Mouse (Mus musculus) lung, postnatal 36 days (tissue): ENCODE data around the gene Zfp219.
"Not testable (repeated sequence)": the region's sequence is repeated elsewhere in the genome, so short reads cannot be mapped to it uniquely, and the experiment has no call there.

ENCODE experiments used
- DNase-seq: peaks from one replicate; pipeline ENCODE4 v3.0.0; 2022; ENCODE audit warnings: mixed read lengths

Gene Zfp219

DNA sequence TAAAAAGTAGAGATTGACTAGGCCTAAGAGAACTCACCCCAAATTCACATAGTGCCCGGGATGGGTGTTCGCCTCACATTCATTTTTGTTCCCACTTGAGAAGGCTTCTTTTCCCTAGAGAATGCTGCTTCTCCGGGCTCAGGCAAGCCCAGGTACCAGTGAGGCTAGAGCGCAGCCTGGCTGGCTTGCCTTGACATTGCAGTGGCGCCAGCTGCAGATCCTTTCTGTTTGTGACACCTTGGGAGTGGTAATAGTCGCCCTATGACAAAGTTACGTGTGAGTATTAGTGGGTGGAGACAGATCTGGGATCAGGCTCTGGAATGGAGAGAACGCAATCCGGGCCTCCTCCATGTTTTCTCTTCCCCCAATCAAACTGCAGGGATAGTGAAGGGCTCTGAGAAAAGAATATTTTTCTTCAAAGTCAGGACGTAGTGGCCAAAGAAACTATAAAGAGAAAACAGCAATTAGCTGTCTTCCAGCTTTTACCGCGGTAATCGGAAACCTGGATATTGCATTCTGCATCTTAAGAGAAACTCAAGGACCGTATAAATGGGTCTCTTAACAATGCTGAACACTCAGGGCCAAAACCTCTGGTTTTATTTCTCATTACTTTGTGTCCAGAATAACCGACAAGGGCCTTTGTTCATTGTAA lies at the start of gene Zfp219:
TSS of gene Zfp219 (minus strand) at position 248 of the 652 bp plus-strand sequence.
- DNase-seq: peak; percentile 91

- DNase-seq: no peak
Measured at GRCm38 (mm10) chr14:52066135-52066534, 45.6 kb upstream of the Zfp219 start.

DNA sequence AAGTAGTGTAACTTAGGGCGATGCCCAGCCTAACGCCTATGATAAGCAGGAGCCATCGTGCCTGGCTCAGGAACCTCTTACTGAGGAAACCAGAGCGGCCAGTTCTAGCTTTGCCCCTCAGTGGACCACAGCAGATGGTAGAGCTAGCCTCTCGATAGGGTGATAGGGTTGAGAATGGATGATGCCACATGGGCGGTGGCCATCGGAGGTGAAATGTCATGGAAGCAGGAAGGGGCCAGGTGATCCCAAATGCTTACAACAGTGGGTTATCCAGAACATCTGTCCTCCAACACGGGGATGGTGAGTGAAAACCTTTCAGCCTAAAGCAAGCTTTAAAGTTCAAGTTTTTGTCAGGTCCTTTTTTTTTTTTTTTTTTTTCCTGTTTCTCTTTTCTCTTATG lies 41.3 kb upstream of the Zfp219 start:
- no peak for DNase-seq

GRCm38 (mm10) chr14:52060800-52061199 lies 40.3 kb upstream of the Zfp219 start:
- DNase-seq: no peak

GRCm38 (mm10) chr14:52059982-52060381 lies 39.4 kb upstream of the Zfp219 start:
- DNase-seq: no peak

GRCm38 (mm10) chr14:52052720-52053119 lies 32.2 kb upstream of the Zfp219 start:
- not testable (repeated sequence) for DNase-seq

GRCm38 (mm10) chr14:52045966-52046565 lies 25.5 kb upstream of the Zfp219 start:
- no peak for DNase-seq

DNA sequence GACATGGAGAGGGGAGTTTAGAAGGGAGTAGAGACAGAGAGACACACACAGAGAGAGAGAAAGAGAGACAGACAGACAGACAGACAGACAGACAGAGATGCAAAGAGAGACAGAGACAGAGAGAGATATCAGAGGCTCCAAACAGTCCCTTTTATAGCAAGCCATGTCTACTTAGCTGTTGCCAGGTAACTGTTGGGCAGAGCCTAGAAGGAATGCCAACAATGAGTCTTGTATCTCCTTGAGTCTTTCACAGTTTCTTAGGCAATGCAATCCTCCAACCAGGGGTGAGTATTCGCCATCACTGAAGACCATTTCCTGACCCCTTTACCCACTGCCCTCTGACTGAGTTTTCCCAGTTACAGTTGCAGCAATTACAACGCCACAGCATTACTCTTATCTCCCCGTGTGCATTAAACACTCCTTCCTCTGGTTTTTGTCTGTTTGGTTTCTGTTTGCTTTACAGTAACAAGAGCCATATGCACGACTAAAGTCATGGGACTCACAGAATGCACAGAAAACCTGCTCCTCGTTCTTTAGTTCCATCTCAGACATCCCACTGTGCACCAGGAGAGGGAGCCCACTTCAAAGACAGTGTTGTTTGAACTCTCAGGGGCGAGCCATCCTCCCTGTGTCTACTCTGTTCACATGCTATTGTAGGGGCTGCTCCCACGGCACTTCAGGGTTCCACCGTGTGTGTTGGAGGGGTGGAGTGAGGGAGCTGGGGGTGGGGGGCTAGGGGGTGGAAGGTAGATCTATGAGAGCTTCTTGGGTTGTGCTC lies 24.6 kb upstream of the Zfp219 start:
- peak; percentile 56 for DNase-seq

DNA sequence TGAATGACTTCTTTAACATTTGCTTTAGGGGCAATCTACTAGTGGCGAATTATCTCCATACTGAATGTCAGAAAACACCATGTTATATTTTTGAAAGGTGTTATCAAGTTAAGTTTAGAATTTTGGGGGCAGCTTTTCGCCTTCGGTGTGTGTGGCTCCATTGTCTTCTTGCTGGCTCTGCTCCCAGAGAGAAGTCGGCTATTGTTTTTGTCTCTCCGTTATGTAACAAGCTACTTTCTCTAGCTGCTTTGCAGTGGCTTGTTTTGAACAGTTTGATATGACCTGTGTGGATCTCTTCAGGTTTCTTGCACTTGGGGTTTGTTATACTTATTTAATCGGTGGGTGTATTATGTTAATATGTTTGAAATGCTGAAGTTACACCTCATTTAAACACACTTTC lies 22.9 kb upstream of the Zfp219 start:
- DNase-seq: peak; percentile 30

DNA sequence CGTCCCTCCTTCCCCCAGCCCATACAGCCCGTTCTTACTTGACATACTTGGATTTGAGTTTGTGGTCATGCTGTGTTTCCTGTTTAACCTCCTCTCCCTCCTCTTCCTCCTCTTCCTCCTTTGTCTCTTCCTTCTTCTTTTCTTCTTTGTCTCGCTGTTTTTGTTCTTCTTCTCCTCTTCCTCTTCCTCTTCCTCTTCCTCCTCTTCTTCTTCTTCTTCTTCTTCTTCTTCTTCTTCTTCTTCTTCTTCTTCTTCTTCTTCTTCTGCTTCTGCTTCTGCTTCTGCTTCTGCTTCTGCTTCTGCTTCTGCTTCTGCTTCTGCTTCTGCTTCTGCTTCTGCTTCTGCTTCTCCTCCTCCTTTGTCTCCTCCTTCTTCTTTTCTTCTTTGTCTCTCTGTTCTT lies 21.8 kb upstream of the Zfp219 start, which contains the start of gene Olfr221:
TSS of gene Olfr221 (minus strand) at position 101 of the 400 bp plus-strand sequence.
- not testable (repeated sequence) for DNase-seq

DNA sequence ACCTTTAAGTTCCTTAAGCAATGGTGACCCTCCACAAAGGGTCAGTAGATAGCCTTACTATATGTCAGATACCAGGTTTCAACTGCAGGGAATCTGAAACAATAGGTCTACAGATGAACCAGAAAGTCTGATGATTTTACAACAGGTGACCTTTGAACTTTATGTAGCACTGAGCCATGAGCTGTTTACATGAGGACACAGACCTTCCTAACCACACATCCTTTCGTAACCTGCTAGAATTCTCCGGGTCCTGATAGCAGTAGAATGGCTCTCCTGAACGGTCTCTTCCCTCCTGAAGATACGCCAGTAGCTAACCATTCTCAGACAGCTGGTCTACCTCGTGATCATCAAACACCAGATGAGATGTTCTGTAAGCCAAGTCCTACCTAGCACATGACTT lies 18.8 kb upstream of the Zfp219 start:
- DNase-seq: no peak

- no peak for DNase-seq
Measured at GRCm38 (mm10) chr14:52035926-52036325, 15.4 kb upstream of the Zfp219 start.

- DNase-seq: no peak
Measured at GRCm38 (mm10) chr14:52026342-52026741, 5.8 kb upstream of the Zfp219 start.

- DNase-seq: no peak
Measured at GRCm38 (mm10) chr14:52024133-52024532, 3.6 kb upstream of the Zfp219 start.

DNA sequence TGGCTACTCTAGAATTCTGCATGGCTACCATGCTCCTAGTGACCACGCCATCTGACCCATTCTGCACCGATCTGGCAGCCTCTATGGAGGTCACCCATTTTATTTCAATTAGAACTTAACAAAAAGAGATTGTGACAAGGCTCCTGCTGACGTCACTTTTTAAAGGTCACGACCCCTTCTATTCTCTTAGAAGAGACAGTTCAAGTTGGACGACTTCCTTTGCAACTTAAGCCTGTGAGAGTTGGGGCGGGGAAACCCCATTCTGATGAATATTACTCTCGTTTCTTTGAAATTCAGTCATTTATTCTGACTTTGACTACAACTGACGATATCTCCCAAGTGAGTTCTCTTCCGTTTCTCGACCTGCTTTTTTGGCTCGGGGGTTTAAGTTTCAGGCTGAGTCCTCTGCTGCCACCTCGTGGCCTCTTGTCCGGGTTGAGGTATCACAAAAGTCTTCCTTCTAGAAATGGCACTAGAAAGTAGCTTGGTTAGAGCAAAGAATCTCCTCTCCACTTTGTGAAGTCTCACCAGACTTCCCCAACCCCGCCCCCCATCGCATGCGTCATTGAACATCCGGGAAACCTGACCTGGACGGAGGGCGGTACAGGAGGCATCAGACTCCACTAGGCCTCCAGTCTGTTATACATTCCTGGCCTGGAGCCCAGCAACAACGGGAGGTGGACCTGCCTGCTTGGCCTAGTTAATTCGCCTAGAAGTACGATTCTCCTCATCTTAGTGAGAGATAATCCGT lies 2.4 kb upstream of the Zfp219 start:
- peak; percentile 95 for DNase-seq

- no peak for DNase-seq
Measured at GRCm38 (mm10) chr14:52022244-52022708, 1.7 kb upstream of the Zfp219 start.

GRCm38 (mm10) chr14:52021568-52022212 lies 1.2 kb upstream of the Zfp219 start:
- DNase-seq: no peak

- no peak for DNase-seq
Measured at GRCm38 (mm10) chr14:52021138-52021529, 601 bp upstream of the Zfp219 start.

- DNase-seq: peak; percentile 99
Measured at GRCm38 (mm10) chr14:52019590-52020340, 768 bp downstream of the Zfp219 start.

DNA sequence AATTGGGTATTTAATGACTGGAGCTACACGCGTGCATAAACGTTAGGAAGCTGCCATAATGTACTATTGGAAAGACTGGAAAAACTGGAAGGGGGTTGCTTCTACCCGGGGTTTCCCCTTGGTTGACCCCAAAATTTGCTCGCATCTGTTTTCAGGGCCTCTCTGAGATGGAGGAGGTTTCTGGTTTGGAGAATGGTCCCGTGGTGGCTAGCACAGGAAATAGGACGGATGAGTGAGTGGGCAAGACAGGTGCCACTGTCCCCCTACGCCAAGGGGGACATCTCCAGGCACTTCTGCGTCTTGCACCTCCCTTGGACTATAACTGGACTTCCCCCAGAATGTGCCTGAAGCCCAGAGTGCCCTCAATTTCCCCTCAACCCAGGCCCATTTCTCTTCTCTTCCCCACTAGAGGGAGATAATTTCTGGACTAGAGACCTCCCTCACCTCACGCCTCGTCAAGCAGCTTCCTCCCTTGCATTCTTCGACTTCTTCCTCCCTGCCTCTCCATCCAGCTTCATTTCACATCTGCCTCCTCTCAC lies 1.4 kb downstream of the Zfp219 start:
- no peak for DNase-seq
